Mouse (Mus musculus): ENCODE results near the gene Mycbpap. TPM values are rescaled to one million over a fixed set of nuclear protein-coding genes. Genes with fewer than 3 reads are reported as not detected.

The Mycbpap gene
- polyA plus RNA-seq, 1 experiment from 2014 or later, result 2.9 TPM

- 5% methylated on average over 55 of the region's 55 CpGs for WGBS
- Histone ChIP-seq H3K27me3 (peaks cover 74% of the 10 kb centered on the region), H3K4me3 (peak overlapping the region; percentile 53)
Measured at GRCm38 (mm10) chr11:94491035-94491748, 30.4 kb downstream of the Mycbpap start.

GRCm38 (mm10) chr11:94489745-94490144 is 31.8 kb downstream of the Mycbpap start:
- Histone ChIP-seq H3K4me2 (replicated peaks) (no peak overlapping the region), H3K27me3 (peaks cover 82% of the 10 kb centered on the region), H3K9ac (replicated peaks) (no peak overlapping the region), H3K4me1 (peaks cover 12% of the 10 kb centered on the region), H3K4me3 (no peak overlapping the region), H3K27ac (replicated peaks) (no peak overlapping the region), H3K9me3 (no peaks in the 10 kb centered on the region), H3K36me3 (no peaks in the 10 kb centered on the region)
- no peak for ATAC-seq (ENCODE audit: low FRiP score, low read depth)
- WGBS, result 39% methylated on average over 4 of the region's 4 CpGs

More at GRCm38 (mm10) chr11:94491035-94491748, 30.4 kb downstream of the Mycbpap start:
- Histone ChIP-seq H3K4me1 (peaks cover 12% of the 10 kb centered on the region), H3K36me3 (no peaks in the 10 kb centered on the region), H3K27ac (replicated peaks) (no peak overlapping the region), H3K9ac (replicated peaks) (peak overlapping the region; percentile 65), H3K9me3 (no peaks in the 10 kb centered on the region), H3K4me2 (replicated peaks) (peak overlapping the region; percentile 78)
- ATAC-seq (ENCODE audit: low FRiP score, low read depth), result peak; percentile 70

DNA sequence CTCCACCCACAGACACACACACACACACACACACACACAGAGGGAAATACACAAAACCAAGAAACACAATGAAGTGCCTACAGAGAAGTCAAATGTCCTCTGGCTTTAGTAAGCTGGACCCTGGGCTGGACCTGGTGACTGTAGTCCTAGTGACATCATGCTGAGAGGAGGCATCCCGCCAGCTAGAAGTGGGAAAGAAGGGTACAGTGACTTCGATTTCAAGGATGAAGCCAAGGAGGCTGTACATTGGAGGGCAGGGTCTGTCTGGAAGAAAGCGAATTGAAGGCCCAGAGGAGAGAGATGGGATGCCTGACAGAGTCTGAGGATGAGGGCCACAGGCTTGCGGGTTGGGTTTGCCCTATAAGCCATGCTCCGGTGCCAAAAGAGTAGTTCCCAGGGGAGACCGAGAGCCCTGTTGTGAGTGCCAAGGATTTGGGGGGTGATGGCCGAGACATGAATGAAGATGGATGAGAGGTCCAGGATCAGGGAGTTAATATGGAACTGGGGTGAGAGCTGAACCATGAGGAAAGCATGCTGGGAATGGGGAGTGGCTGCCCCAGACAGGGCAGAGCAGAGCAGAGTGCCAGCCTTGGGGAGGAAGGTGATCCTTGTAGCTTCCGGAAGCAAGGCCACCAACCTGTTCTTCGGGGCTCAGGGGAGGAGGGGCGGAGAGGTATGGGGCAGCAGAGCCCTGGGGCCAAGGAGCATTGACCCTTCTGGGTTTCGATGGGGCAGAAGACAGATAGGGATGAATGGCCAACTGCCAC is 32.6 kb downstream of the Mycbpap start:
- H3K27me3 ChIP-seq, result peaks cover 81% of the 10 kb centered on the region
- H3K9ac ChIP-seq (replicated peaks), result no peak overlapping the region
- no peak overlapping the region for H3K4me2 ChIP-seq (replicated peaks)
- peaks cover 12% of the 10 kb centered on the region for H3K4me1 ChIP-seq
- H3K4me3 ChIP-seq, result no peak overlapping the region
- ATAC-seq (ENCODE audit: low FRiP score, low read depth), result no peak
- H3K9me3 ChIP-seq, result no peaks in the 10 kb centered on the region
- 91% methylated on average over 11 of the region's 11 CpGs for WGBS
- H3K27ac ChIP-seq (replicated peaks), result no peak overlapping the region
- H3K36me3 ChIP-seq, result no peaks in the 10 kb centered on the region

GRCm38 (mm10) chr11:94486001-94486400 is 35.5 kb downstream of the Mycbpap start, which contains the start of gene Spata20:
Spata20 (minus strand) TSS chr11:94486179.
- H3K27ac ChIP-seq (replicated peaks), result no peak within 1 kb of the TSS
- peaks cover 5% of the 10 kb centered on the region; the same call in 1 of the 2 replicates for H3K4me1 ChIP-seq
- 2% methylated on average over 24 of the region's 24 CpGs for WGBS
- H3K9ac ChIP-seq (replicated peaks), result no peak within 1 kb of the TSS
- no peaks in the 10 kb centered on the region for H3K9me3 ChIP-seq
- ATAC-seq (ENCODE audit: low FRiP score, low read depth), result peak; percentile 82
- peaks cover 77% of the 10 kb centered on the region for H3K27me3 ChIP-seq
- no peak within 1 kb of the TSS; the same call in 1 of the 2 replicates for H3K4me2 ChIP-seq (replicated peaks)
- H3K36me3 ChIP-seq, result no peaks in the 10 kb centered on the region
- no peak within 1 kb of the TSS for H3K4me3 ChIP-seq

DNA sequence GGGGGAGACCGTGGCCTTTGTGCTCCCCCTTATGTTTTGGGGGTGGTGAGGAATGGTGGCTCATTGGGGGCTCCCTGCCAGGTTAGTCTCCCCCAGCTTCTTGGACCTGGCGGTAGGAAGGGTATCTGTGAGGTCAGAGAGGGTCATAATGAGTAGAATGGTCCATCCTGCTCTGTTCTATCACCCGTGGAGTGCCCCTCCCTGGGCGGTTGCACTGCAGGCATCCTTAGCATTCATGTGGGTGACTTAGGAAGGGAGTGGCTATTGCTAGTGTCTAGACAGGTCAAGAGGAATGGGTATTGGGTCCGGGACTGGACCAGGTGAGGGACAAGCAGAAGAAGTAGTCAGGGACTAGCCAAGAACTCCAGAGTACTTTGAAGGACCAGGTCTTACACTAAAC is 36.3 kb downstream of the Mycbpap start:
- Histone ChIP-seq H3K27me3 (peaks cover 73% of the 10 kb centered on the region), H3K4me3 (no peak overlapping the region), H3K4me2 (replicated peaks) (no peak overlapping the region), H3K27ac (replicated peaks) (no peak overlapping the region), H3K9me3 (no peaks in the 10 kb centered on the region), H3K4me1 (no peaks in the 10 kb centered on the region; the same call in 1 of the 2 replicates), H3K9ac (replicated peaks) (no peak overlapping the region), H3K36me3 (no peaks in the 10 kb centered on the region)
- 84% methylated on average over 5 of the region's 5 CpGs for WGBS
- ATAC-seq (ENCODE audit: low FRiP score, low read depth), result no peak

DNA sequence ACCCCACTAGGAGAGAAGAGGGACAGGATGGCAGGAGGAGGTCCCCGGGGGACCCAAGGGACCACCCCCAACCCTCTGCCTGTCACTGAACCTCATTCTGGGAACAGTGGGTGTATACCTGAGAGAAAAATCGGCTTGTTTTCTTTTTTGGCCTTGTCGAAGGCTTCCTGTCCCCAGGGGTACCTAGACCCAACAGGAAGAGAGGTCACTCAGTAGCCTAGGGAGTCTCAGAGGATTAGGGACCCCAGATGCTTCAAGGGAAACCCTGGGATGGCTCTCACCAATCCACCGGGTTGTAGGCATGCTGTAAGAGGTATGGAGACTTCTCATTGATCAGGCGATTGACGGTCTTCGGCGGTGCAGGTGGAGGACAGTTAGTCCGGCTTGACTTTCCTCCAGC is 36.9 kb downstream of the Mycbpap start:
- no peak for ATAC-seq (ENCODE audit: low FRiP score, low read depth)
- H3K4me1 ChIP-seq, result no peaks in the 10 kb centered on the region; the same call in 1 of the 2 replicates
- peaks cover 68% of the 10 kb centered on the region for H3K27me3 ChIP-seq
- H3K4me2 ChIP-seq (replicated peaks), result no peak overlapping the region
- no peak overlapping the region for H3K27ac ChIP-seq (replicated peaks)
- no peak overlapping the region for H3K9ac ChIP-seq (replicated peaks)
- 87% methylated on average over 9 of the region's 9 CpGs for WGBS
- no peaks in the 10 kb centered on the region for H3K9me3 ChIP-seq
- H3K4me3 ChIP-seq, result no peak overlapping the region
- H3K36me3 ChIP-seq, result no peaks in the 10 kb centered on the region

- Histone ChIP-seq H3K27me3 (peaks cover 64% of the 10 kb centered on the region), H3K9ac (replicated peaks) (no peak overlapping the region), H3K4me2 (replicated peaks) (no peak overlapping the region), H3K4me1 (no peaks in the 10 kb centered on the region; the same call in 1 of the 2 replicates), H3K9me3 (no peaks in the 10 kb centered on the region), H3K36me3 (no peaks in the 10 kb centered on the region), H3K27ac (replicated peaks) (no peak overlapping the region), H3K4me3 (no peak overlapping the region)
- ATAC-seq (ENCODE audit: low FRiP score, low read depth), result no peak
- WGBS, result 83% methylated on average over 14 of the region's 14 CpGs
Measured at GRCm38 (mm10) chr11:94483921-94484320, 37.6 kb downstream of the Mycbpap start.

DNA sequence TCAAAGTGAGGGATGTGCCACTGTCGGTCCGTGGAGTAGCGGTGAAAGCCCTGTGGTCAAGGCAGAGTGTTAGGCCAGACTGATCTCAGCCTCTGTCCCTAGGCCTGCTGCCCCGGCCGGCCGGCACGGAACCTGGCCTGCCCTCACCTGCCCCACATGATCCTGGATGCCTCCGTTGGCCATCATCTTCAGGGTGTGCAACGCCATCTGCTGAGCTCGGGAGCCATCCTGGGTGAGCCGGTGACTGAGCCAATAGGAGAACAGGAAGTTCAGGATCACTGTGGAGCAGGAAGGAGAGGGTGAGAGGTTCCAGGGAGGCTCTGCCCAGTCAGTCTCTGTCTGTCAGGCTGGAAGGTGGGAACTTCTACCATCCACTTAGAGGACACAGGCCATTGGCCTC is 38.1 kb downstream of the Mycbpap start:
- H3K27me3 ChIP-seq, result peaks cover 65% of the 10 kb centered on the region
- H3K4me1 ChIP-seq, result no peaks in the 10 kb centered on the region; the same call in 1 of the 2 replicates
- ATAC-seq (ENCODE audit: low FRiP score, low read depth), result no peak
- H3K9ac ChIP-seq (replicated peaks), result no peak overlapping the region
- no peak overlapping the region for H3K4me3 ChIP-seq
- WGBS, result 85% methylated on average over 11 of the region's 11 CpGs
- H3K4me2 ChIP-seq (replicated peaks), result no peak overlapping the region
- no peaks in the 10 kb centered on the region for H3K36me3 ChIP-seq
- H3K27ac ChIP-seq (replicated peaks), result no peak overlapping the region
- H3K9me3 ChIP-seq, result no peaks in the 10 kb centered on the region

- peaks cover 69% of the 10 kb centered on the region for H3K27me3 ChIP-seq
Measured at GRCm38 (mm10) chr11:94482738-94483137, 38.8 kb downstream of the Mycbpap start.

GRCm38 (mm10) chr11:94481963-94482362 is 39.6 kb downstream of the Mycbpap start:
- no peaks in the 10 kb centered on the region for H3K9me3 ChIP-seq
- no peak overlapping the region for H3K4me2 ChIP-seq (replicated peaks)
- no peak for ATAC-seq (ENCODE audit: low FRiP score, low read depth)
- no peaks in the 10 kb centered on the region; the same call in 1 of the 2 replicates for H3K4me1 ChIP-seq
- H3K27me3 ChIP-seq, result peaks cover 69% of the 10 kb centered on the region
- no peak overlapping the region for H3K4me3 ChIP-seq
- H3K36me3 ChIP-seq, result no peaks in the 10 kb centered on the region
- WGBS, result 88% methylated on average over 7 of the region's 7 CpGs
- H3K27ac ChIP-seq (replicated peaks), result no peak overlapping the region
- H3K9ac ChIP-seq (replicated peaks), result no peak overlapping the region

More at GRCm38 (mm10) chr11:94482738-94483137, 38.8 kb downstream of the Mycbpap start:
- no peak overlapping the region for H3K4me3 ChIP-seq
- no peak overlapping the region for H3K4me2 ChIP-seq (replicated peaks)
- H3K4me1 ChIP-seq, result no peaks in the 10 kb centered on the region; the same call in 1 of the 2 replicates
- WGBS, result 94% methylated on average over 11 of the region's 11 CpGs
- no peak for ATAC-seq (ENCODE audit: low FRiP score, low read depth)
- no peaks in the 10 kb centered on the region for H3K36me3 ChIP-seq
- H3K9ac ChIP-seq (replicated peaks), result no peak overlapping the region
- H3K9me3 ChIP-seq, result no peaks in the 10 kb centered on the region
- no peak overlapping the region for H3K27ac ChIP-seq (replicated peaks)

DNA sequence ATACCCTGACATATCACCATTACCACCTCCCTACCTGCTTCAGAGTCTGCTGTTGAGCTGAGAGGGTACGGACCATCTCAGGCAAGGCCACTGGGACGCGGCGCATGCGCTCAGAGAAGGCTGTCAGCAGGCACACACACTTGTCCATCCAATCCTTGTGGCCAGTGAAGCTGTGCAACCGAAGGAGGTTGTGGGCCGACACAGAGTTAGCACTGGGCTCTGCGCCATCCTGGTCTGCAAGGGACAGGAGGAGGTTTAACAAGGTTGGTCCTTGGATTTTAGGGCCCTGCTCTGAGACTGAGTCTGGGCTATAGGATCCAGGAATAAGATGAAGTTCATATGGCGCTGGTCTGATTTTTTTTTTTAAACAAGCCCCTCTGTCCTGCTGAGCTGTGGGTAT is 41.2 kb downstream of the Mycbpap start:
- no peak overlapping the region for H3K9ac ChIP-seq (replicated peaks)
- H3K27ac ChIP-seq (replicated peaks), result no peak overlapping the region
- 81% methylated on average over 9 of the region's 9 CpGs for WGBS
- H3K9me3 ChIP-seq, result no peaks in the 10 kb centered on the region
- H3K36me3 ChIP-seq, result no peaks in the 10 kb centered on the region
- no peak overlapping the region for H3K4me3 ChIP-seq
- H3K27me3 ChIP-seq, result peaks cover 73% of the 10 kb centered on the region
- no peak overlapping the region for H3K4me2 ChIP-seq (replicated peaks)
- ATAC-seq (ENCODE audit: low FRiP score, low read depth), result peak; percentile 3; the same call in 1 of the 2 replicates
- peaks cover 10% of the 10 kb centered on the region for H3K4me1 ChIP-seq

GRCm38 (mm10) chr11:94477651-94478050 is 43.9 kb downstream of the Mycbpap start:
- no peaks in the 10 kb centered on the region for H3K36me3 ChIP-seq
- no peak overlapping the region for H3K4me3 ChIP-seq
- WGBS, result 60% methylated on average over 6 of the region's 6 CpGs
- H3K4me1 ChIP-seq, result peaks cover 34% of the 10 kb centered on the region
- no peak overlapping the region for H3K4me2 ChIP-seq (replicated peaks)
- H3K27ac ChIP-seq (replicated peaks), result no peak overlapping the region
- H3K27me3 ChIP-seq, result peaks cover 70% of the 10 kb centered on the region
- no peak overlapping the region for H3K9ac ChIP-seq (replicated peaks)
- no peak for ATAC-seq (ENCODE audit: low FRiP score, low read depth)
- H3K9me3 ChIP-seq, result no peaks in the 10 kb centered on the region

All from midbrain, embryonic 12.5 days (tissue).